Mouse (Mus musculus) CH12.LX (cell line): ENCODE results near the gene Tcp1. TPM values are rescaled to one million over a fixed set of nuclear protein-coding genes. Genes with fewer than 3 reads are reported as not detected.
A peak's percentile ranks its signal among the peaks of the same experiment; 100 is the strongest.
"Not testable (repeated sequence)": the region's sequence is repeated elsewhere in the genome, so short reads cannot be mapped to it uniquely, and the experiment has no call there.

ENCODE experiments used
- DNase-seq: peaks from one replicate; pipeline ENCODE4 v3.0.0-alpha.2; 2013; ENCODE audit errors: extremely low read depth
- H3K27ac ChIP-seq: 2 replicates; pipeline ENCODE4 v1.5.1; 2012; ENCODE audit warnings: low read depth, mild to moderate bottlenecking, control low read depth, moderate library complexity; ENCODE audit not compliant: insufficient read depth
- H3K27me3 ChIP-seq: replicated peaks from 2 replicates; pipeline ENCODE3; 2012; ENCODE audit warnings: inconsistent platforms
- H3K36me3 ChIP-seq, 2 experiments: replicated peaks in 1 of 2; 2 replicates each; pipeline versions ENCODE3 to v1.6.1; 2012; ENCODE audit warnings: inconsistent platforms in 1 of 2, low read length in 1 of 2, mild to moderate bottlenecking in 1 of 2, mixed read lengths in 1 of 2, moderate library complexity in 1 of 2; ENCODE audit not compliant: control insufficient read depth in 1 of 2, insufficient read depth in 1 of 2
- H3K4me1 ChIP-seq, 2 experiments: 2 replicates each; pipeline ENCODE4 v1.6.1; 2012; ENCODE audit warnings: inconsistent platforms in 1 of 2, moderate library complexity in 1 of 2; ENCODE audit not compliant: insufficient read depth in 2 of 2, control insufficient read depth in 1 of 2
- H3K4me2 ChIP-seq: 2 replicates; pipeline ENCODE4 v1.6.1; 2012; ENCODE audit warnings: low read depth, mild to moderate bottlenecking, control low read depth; ENCODE audit not compliant: poor library complexity, insufficient read depth, severe bottlenecking
- H3K4me3 ChIP-seq, 3 experiments: fragments of 150-350 bp in 1 of 3; sonication (generic) in 1 of 3; replicated peaks in 1 of 3; 2 replicates each; pipeline versions ENCODE3 to v1.5.1; 2011 to 2012; ENCODE audit warnings: low read depth in 2 of 3, low read length in 2 of 3, mild to moderate bottlenecking in 2 of 3, moderate library complexity in 2 of 3, control low read depth in 1 of 3, improper control_type of control experiment in 1 of 3, inconsistent platforms in 1 of 3, mixed read lengths in 1 of 3; ENCODE audit not compliant: poor library complexity in 1 of 3
- H3K79me2 ChIP-seq: replicated peaks from 2 replicates; pipeline ENCODE4 v1.6.1; 2012; ENCODE audit warnings: mild to moderate bottlenecking, moderate library complexity; ENCODE audit not compliant: control insufficient read depth, poor library complexity, insufficient read depth, severe bottlenecking; ENCODE audit errors: extremely low read depth
- H3K9ac ChIP-seq: 2 replicates; pipeline ENCODE4 v1.6.1; 2012; ENCODE audit warnings: low read depth, mild to moderate bottlenecking, control low read depth, moderate library complexity; ENCODE audit not compliant: insufficient read depth
- H3K9me3 ChIP-seq: replicated peaks from 2 replicates; pipeline ENCODE3; 2012; ENCODE audit warnings: low read length, inconsistent platforms, mixed read lengths
- BHLHE40 ChIP-seq: IDR thresholded peaks from 2 replicates; pipeline ENCODE4 v1.6.1; 2011; ENCODE audit warnings: mild to moderate bottlenecking, low read depth, low read length, improper control_type of control experiment
- CHD2 ChIP-seq: IDR thresholded peaks from 2 replicates; pipeline ENCODE4 v1.6.1; 2011; ENCODE audit warnings: low read length, improper control_type of control experiment
- E2F4 ChIP-seq: IDR thresholded peaks from 2 replicates; pipeline ENCODE4 v1.6.1; 2011; ENCODE audit warnings: low read depth, low read length, improper control_type of control experiment; ENCODE audit not compliant: insufficient replicate concordance
- ETS1 ChIP-seq: conservative IDR thresholded peaks from 2 replicates; pipeline ENCODE4 v1.6.1; 2012; ENCODE audit warnings: low read depth, mild to moderate bottlenecking, inconsistent platforms, low read length, improper control_type of control experiment, moderate library complexity
- HCFC1 ChIP-seq: IDR thresholded peaks from 2 replicates; pipeline ENCODE4 v1.6.1; 2012; ENCODE audit warnings: low read depth, mild to moderate bottlenecking, inconsistent platforms, low read length, improper control_type of control experiment
- JUND ChIP-seq: conservative IDR thresholded peaks from 2 replicates; pipeline ENCODE4 v1.6.1; 2011; ENCODE audit warnings: low read depth, low read length, improper control_type of control experiment
- KAT2A ChIP-seq: IDR thresholded peaks from 2 replicates; pipeline ENCODE4 v1.6.1; 2012; ENCODE audit warnings: low read length, improper control_type of control experiment, inconsistent platforms; ENCODE audit not compliant: insufficient replicate concordance
- MAFK ChIP-seq: IDR thresholded peaks from 2 replicates; pipeline ENCODE4 v1.6.1; 2011; ENCODE audit warnings: low read length, improper control_type of control experiment; ENCODE audit not compliant: insufficient replicate concordance
- MAZ ChIP-seq: IDR thresholded peaks from 2 replicates; pipeline ENCODE4 v1.6.1; 2012; ENCODE audit warnings: low read depth, mild to moderate bottlenecking, inconsistent platforms, low read length, improper control_type of control experiment, moderate library complexity
- MEF2A ChIP-seq: IDR thresholded peaks from 2 replicates; pipeline ENCODE4 v1.6.1; 2014; ENCODE audit warnings: low read depth, mild to moderate bottlenecking, inconsistent platforms, low read length, improper control_type of control experiment, borderline replicate concordance
- MXI1 ChIP-seq: IDR thresholded peaks from 2 replicates; pipeline ENCODE4 v1.6.1; 2011; ENCODE audit warnings: mild to moderate bottlenecking, low read depth, low read length, improper control_type of control experiment
- NRF1 ChIP-seq: IDR thresholded peaks from 2 replicates; pipeline ENCODE4 v1.6.1; 2014; ENCODE audit warnings: low read depth, mild to moderate bottlenecking, inconsistent platforms, low read length, improper control_type of control experiment, moderate library complexity
- POLR2A ChIP-seq: IDR thresholded peaks from 2 replicates; pipeline ENCODE4 v1.6.1; 2011; ENCODE audit warnings: low read depth, mild to moderate bottlenecking, improper control_type of control experiment, low read length
- POLR2AphosphoS2 ChIP-seq: IDR thresholded peaks from 2 replicates; pipeline ENCODE4 v1.6.1; 2011; ENCODE audit warnings: low read depth, low read length, improper control_type of control experiment
- RAD21 ChIP-seq: IDR thresholded peaks from 2 replicates; pipeline ENCODE4 v1.6.1; 2011; ENCODE audit warnings: low read depth, mild to moderate bottlenecking, low read length, improper control_type of control experiment, moderate library complexity
- SMC3 ChIP-seq: IDR thresholded peaks from 2 replicates; pipeline ENCODE4 v1.6.1; 2011; ENCODE audit warnings: low read depth, low read length, improper control_type of control experiment
- TCF12 ChIP-seq: IDR thresholded peaks from 2 replicates; pipeline ENCODE4 v1.6.1; 2014; ENCODE audit warnings: low read depth, mild to moderate bottlenecking, inconsistent platforms, low read length, improper control_type of control experiment
- USF2 ChIP-seq: conservative IDR thresholded peaks from 2 replicates; pipeline ENCODE4 v1.6.1; 2011; ENCODE audit warnings: low read depth, low read length, improper control_type of control experiment
- ZKSCAN1 ChIP-seq: IDR thresholded peaks from 2 replicates; pipeline ENCODE4 v1.6.1; 2012; ENCODE audit warnings: low read depth, inconsistent platforms, low read length, improper control_type of control experiment, borderline replicate concordance
- ZMIZ1 ChIP-seq: IDR thresholded peaks from 2 replicates; pipeline ENCODE4 v1.6.1; 2012; ENCODE audit warnings: low read depth, mild to moderate bottlenecking, inconsistent platforms, low read length, improper control_type of control experiment
- ZNF384 ChIP-seq: IDR thresholded peaks from 2 replicates; pipeline ENCODE4 v1.6.1; 2012; ENCODE audit warnings: low read depth, low read length, improper control_type of control experiment, inconsistent platforms
- dilution Hi-C: fragments of 300-500 bp; cut with MboI; formaldehyde crosslinking; loops from 2 replicates; pipeline ENCODE4 v1.14.3; 2020; ENCODE audit warnings: low sequenced_read_pairs; ENCODE audit not compliant: extremely low pct_unique_long_range_greater_than_20kb, extremely low pct_ligation_motif_present
- in situ Hi-C: fragments of 300-500 bp; cut with MboI; formaldehyde crosslinking; loops from 3 replicates; pipeline ENCODE4 v1.14.3; 2019; ENCODE audit warnings: low sequenced_read_pairs, low pct_ligation_motif_present, low pct_unique_long_range_greater_than_20kb, mixed read lengths
- polyA plus RNA-seq: library from polyadenylated mRNA; unstranded; fragments of >175 nt; gene quantifications from 2 replicates; pipeline ENCODE4 v1.2.1, GENCODE M21; 2012; ENCODE audit warnings: low read depth; ENCODE audit not compliant: insufficient read length
- total RNA-seq, 2 experiments: library from RNA; depleted of rRNA; stranded (reverse); fragments of 300-350 nt in 1 of 2; fragments of >200 nt in 1 of 2; gene quantifications; 2 replicates each; pipeline ENCODE4 v1.2.3; 2012 to 2014

Tcp1 gene
- total and polyA plus RNA-seq, 3 experiments = 560 to 951 (median 569) TPM

DNA sequence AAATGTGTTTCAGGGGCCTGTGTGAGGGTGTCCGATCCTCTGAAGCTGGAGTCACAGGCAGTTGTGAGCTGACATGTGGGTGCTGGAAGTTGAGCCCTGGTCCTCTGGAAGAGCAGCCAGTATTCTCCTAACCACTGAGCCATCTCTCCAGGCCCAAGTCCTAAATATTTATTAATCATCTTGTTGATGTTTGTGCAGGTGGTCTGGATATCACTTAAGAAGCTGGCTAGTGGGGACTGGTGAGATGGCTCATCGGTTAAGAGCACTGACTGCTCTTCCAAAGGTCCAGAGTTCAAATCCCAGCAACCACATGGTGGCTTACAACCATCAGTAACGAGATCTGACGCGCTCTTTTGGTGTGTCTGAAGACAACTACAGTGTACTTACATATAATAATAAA is 34.2 kb downstream of the Tcp1 start:
- H3K4me3 ChIP-seq = no peak overlapping the region
- DNase-seq = no peak
- dilution Hi-C loops = no loop called here
- H3K9ac ChIP-seq = no peak overlapping the region
- H3K36me3 ChIP-seq = peaks cover 45 to 70% of the 10 kb centered on the region in 2 experiments
- H3K4me2 ChIP-seq = no peak overlapping the region
- in situ Hi-C loops = no loop called here
- no peaks in the 10 kb centered on the region for H3K27me3 ChIP-seq
- H3K27ac ChIP-seq = no peak overlapping the region
- H3K79me2 ChIP-seq = no peaks in the 10 kb centered on the region
- H3K4me1 ChIP-seq = no peaks in the 10 kb centered on the region
- no peak for TF ChIP-seq MEF2A
- no peak for TF ChIP-seq KAT2A
- TF ChIP-seq MAFK = no peak
- TF ChIP-seq BHLHE40 = no peak
- no peak for TF ChIP-seq MAZ
- no peak for TF ChIP-seq RAD21
- TF ChIP-seq ZNF384 = no peak
- no peak for TF ChIP-seq TCF12
- H3K9me3 ChIP-seq = no peaks in the 10 kb centered on the region

DNA sequence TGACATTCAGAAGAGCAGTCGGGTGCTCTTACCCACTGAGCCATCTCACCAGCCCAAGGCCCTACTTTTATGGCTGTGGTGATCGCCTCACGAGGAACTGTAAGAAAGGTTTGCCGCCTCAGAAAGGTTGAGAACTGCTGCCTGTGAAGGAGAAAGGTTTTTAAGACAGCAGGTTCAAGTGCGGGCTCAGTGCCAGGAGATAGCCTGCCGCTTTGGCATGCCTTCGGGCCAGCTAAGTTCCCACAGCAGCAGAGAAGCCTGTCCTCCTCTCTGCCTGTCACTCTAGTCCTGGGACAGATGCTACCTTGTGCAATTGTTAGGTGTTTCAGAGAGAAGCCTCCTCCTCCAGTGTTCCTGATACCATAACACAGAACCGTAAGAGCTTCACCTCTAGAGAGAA is 41.2 kb downstream of the Tcp1 start:
- TF ChIP-seq ZMIZ1 (no peak), KAT2A (no peak), E2F4 (no peak), POLR2AphosphoS2 (no peak), JUND (no peak), HCFC1 (no peak), ZNF384 (no peak), CHD2 (no peak), SMC3 (no peak), POLR2A (no peak), MXI1 (no peak), MAFK (no peak), MAZ (no peak), NRF1 (no peak), ETS1 (no peak), BHLHE40 (no peak), ZKSCAN1 (no peak), USF2 (no peak)
- Histone ChIP-seq H3K4me3 (no peak overlapping the region), H3K36me3 (peaks cover 23 to 40% of the 10 kb centered on the region in 2 experiments), H3K4me2 (no peak overlapping the region), H3K27ac (no peak overlapping the region), H3K9ac (no peak overlapping the region), H3K9me3 (no peaks in the 10 kb centered on the region), H3K79me2 (no peaks in the 10 kb centered on the region), H3K27me3 (no peaks in the 10 kb centered on the region), H3K4me1 (peaks cover 2 to 11% of the 10 kb centered on the region in 2 experiments; a peak in 2 of 4 replicates)
- in situ Hi-C loops = no loop called here
- no peak for DNase-seq
- dilution Hi-C loops = no loop called here

DNA sequence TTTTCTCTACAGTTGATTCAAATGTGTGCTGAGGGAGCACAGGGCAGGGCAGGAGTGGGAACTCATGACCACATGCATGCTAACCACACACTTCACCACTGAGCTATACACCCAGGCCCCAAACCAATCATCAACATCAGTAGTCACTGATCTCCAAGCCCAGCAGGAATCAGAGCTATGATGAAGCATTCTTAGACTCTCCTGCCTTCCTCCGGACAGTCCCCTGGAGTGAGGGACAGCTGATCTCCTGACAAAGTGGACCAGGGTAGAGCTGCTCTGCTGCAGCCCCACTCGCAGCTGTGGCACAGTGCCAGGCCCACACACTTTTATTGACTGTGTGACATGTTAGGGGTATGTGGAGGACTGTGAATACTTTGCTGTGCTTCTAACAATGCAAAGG is 43.9 kb downstream of the Tcp1 start:
- H3K79me2 ChIP-seq, H3K27ac ChIP-seq, in situ Hi-C loops, DNase-seq, H3K9ac ChIP-seq, H3K27me3 ChIP-seq, dilution Hi-C loops, H3K9me3 ChIP-seq: not testable (repeated sequence)
- peaks cover 5 to 13% of the 10 kb centered on the region in 2 experiments; a peak in 3 of 4 replicates for H3K4me1 ChIP-seq
- peak overlapping the region in 1 of 3 experiments; percentile 20 for H3K4me3 ChIP-seq
- peak overlapping the region; percentile 56; the same call in 1 of the 2 replicates for H3K4me2 ChIP-seq
- H3K36me3 ChIP-seq = peaks cover 7 to 24% of the 10 kb centered on the region in 2 experiments
